Comparison of ENCODE assay signal across 8 mouse cellular contexts in genomic region chr14:14632951-14633931, GRCm38 (mm10).
DNase-seq lines count a peak whose midpoint lies in the region; ATAC-seq and TF ChIP-seq lines count a peak whose summit lies in the region.

No protein-coding gene starts in this region.

- no peaks in the 10 kb centered on the region for H3K27me3 ChIP-seq in E14TG2a.4 (ENCODE audit: insufficient read depth, low read length)
- H3K27me3 ChIP-seq in hindbrain, embryonic 11.5 days (ENCODE audit: control insufficient read depth, insufficient read depth, low read length): no peaks in the 10 kb centered on the region

- no peak overlapping the region for H3K9ac ChIP-seq in hindbrain, embryonic 11.5 days (ENCODE audit: low read depth, low read length)

- peak overlapping the region; percentile 37 for H3K4me2 ChIP-seq in hindbrain, embryonic 11.5 days (replicated peaks; ENCODE audit: low read depth, low read length)

- H3K4me1 ChIP-seq in E14TG2a.4 (replicated peaks; ENCODE audit: low read depth, low read length): peaks cover 36% of the 10 kb centered on the region
- no peaks in the 10 kb centered on the region; the same call in 1 of the 2 replicates for H3K4me1 ChIP-seq in hindbrain, embryonic 11.5 days (replicated peaks; ENCODE audit: control insufficient read depth, insufficient read depth, low read length)

- TF ChIP-seq CTCF in E14TG2a.4 (conservative IDR thresholded peaks at IDR 0.05; ENCODE audit: low read length): no peak

- peak; percentile 40; the same call in 1 of the 2 replicates for ATAC-seq in hindbrain, embryonic 11.5 days (ENCODE audit: low FRiP score)

- peak overlapping the region; percentile 66 for H3K4me3 ChIP-seq in E14TG2a.4 (replicated peaks; ENCODE audit: low read length)
- 0 out of 2 replicates have a peak overlapping the region, but pooled peaks have one; percentile 1 for H3K4me3 ChIP-seq in hindbrain, embryonic 11.5 days (ENCODE audit: low read depth, low read length)

- 6% methylated on average over 22 of the region's 22 CpGs for WGBS in hindbrain, embryonic 11.5 days

- no peak overlapping the region for H3K27ac ChIP-seq in hindbrain, embryonic 11.5 days (ENCODE audit: low read depth, low read length)

- DNase-seq in brain, adult 2 months (ENCODE audit: low read depth, low spot score): peak; percentile 85
- DNase-seq in frontal cortex, postnatal 10 days (ENCODE audit: low spot score in 2 of 2): peak; percentile 20 to 31
- peak; percentile 33 for DNase-seq in hindbrain, embryonic 11.5 days (ENCODE audit: low spot score)
- DNase-seq in layer of hippocampus, adult 9-11 months: peak; percentile 45
- DNase-seq in lung, postnatal 14 days: peak; percentile 48
- peak; percentile 83 for DNase-seq in right cerebral cortex, adult 18-20 months
- peak; percentile 8 for DNase-seq in yolk sac, embryonic 10.5 days (ENCODE audit: low spot score)

- no peaks in the 10 kb centered on the region for H3K36me3 ChIP-seq in E14TG2a.4 (ENCODE audit: insufficient read depth, low read length)
- no peaks in the 10 kb centered on the region for H3K36me3 ChIP-seq in hindbrain, embryonic 11.5 days (ENCODE audit: control insufficient read depth, insufficient read depth, low read length)

- H3K9me3 ChIP-seq in E14TG2a.4 (ENCODE audit: low read length): no peaks in the 10 kb centered on the region
- no peaks in the 10 kb centered on the region for H3K9me3 ChIP-seq in hindbrain, embryonic 11.5 days (ENCODE audit: control insufficient read depth, low read length)

Comparison
In these comparisons a context has a peak if more than half of its experiments do, and no peak if none do; other contexts are left out.
1. DNase-seq: peak in every context shown above with its lines; median percentile 85 in brain, adult 2 months; 83 in right cerebral cortex, adult 18-20 months; 48 in lung, postnatal 14 days; 45 in layer of hippocampus, adult 9-11 months; 33 in hindbrain, embryonic 11.5 days; 26 in frontal cortex, postnatal 10 days; 8 in yolk sac, embryonic 10.5 days.